Mouse (Mus musculus): ENCODE results near the gene Mlxipl.

DNA sequence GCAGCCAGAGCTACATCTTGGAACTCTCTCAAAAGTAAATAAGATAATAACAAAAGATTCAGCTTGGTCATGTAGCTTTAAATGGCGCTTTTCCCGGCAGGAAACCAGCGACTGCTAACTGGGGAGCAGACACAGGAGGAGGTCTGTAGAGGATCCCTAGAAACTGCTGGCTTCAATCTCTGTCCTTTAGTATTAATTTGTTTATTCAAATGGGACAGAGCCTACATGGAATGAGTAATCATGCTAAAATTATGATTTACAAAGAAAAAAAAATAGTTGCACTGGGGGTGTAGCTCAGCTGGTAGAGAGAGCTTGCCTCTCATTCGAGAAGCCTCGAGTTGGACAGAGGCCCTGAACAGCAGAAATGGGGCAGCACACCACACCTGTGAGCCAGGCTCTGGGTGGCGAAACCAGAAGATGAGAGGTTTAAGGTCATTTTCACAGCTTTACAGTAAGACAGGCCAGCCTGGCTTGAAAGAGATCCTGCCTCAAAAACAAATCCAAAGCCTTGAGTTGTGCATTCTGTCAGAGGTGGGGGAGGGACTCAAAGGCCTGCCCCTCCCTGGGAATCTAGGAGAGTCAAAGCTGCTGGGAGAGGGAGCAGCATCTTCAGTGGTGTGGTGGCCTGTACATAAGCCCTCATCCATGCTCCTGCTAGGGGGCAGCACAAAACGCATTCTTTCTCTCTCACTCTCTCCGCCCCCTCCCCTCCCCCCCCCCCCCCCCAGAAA, 93.6 kb downstream of the Mlxipl start:
- no peak for TF ChIP-seq GATA1 (IDR thresholded peaks at IDR 0.05; ENCODE audit: borderline replicate concordance, low read length)
- no peak for TF ChIP-seq CTCF (IDR thresholded peaks at IDR 0.05; ENCODE audit: low read depth, low read length)
- TF ChIP-seq POLR2AphosphoS5 (IDR thresholded peaks at IDR 0.05; ENCODE audit: insufficient replicate concordance, low read depth, low read length): no peak
- TF ChIP-seq TAL1 (conservative IDR thresholded peaks at IDR 0.05; ENCODE audit: low read depth, low read length): no peak
- no peak for TF ChIP-seq GATA2 (IDR thresholded peaks at IDR 0.05; ENCODE audit: borderline replicate concordance, low read depth, low read length)
